Mouse (Mus musculus) forebrain, embryonic 11.5 days (tissue): ENCODE measurements around the gene Lrrc8d. TPM values are rescaled to one million over a fixed set of nuclear protein-coding genes. Genes with fewer than 3 reads are reported as not detected.
"Not testable (repeated sequence)": the region's sequence is repeated elsewhere in the genome, so short reads cannot be mapped to it uniquely, and the experiment has no call there.

ENCODE experiments used
- ATAC-seq: fragments of 200-750 bp; cut with Nextera tagmentation; replicated peaks from 2 replicates; pipeline ENCODE4 v1.8.0; 2017; ENCODE audit warnings: moderate TSS enrichment; ENCODE audit not compliant: low FRiP score
- DNase-seq: peaks from one replicate; pipeline ENCODE4 v3.0.0-alpha.2; 2017; ENCODE audit warnings: low spot score
- H3K27ac ChIP-seq: fragments of 300-500 bp; sonication (generic); 2 replicates; pipeline ENCODE4 v1.5.1; 2014; ENCODE audit warnings: low read depth, low read length
- H3K27me3 ChIP-seq: fragments of 300-500 bp; sonication (generic); 2 replicates; pipeline ENCODE4 v1.6.1; 2014; ENCODE audit warnings: mild to moderate bottlenecking, low read length, mixed read lengths; ENCODE audit not compliant: control insufficient read depth, insufficient read depth
- H3K36me3 ChIP-seq: fragments of 300-500 bp; sonication (generic); 2 replicates; pipeline ENCODE4 v1.6.1; 2014; ENCODE audit warnings: mild to moderate bottlenecking, low read length, moderate library complexity, mixed read lengths; ENCODE audit not compliant: control insufficient read depth, insufficient read depth
- H3K4me1 ChIP-seq: fragments of 300-500 bp; sonication (generic); replicated peaks from 2 replicates; pipeline ENCODE4 v1.6.1; 2014; ENCODE audit warnings: low read length, mixed read lengths; ENCODE audit not compliant: control insufficient read depth, insufficient read depth
- H3K4me2 ChIP-seq: fragments of 300-500 bp; sonication (generic); 2 replicates; pipeline ENCODE4 v1.6.1; 2014; ENCODE audit warnings: low read depth, mild to moderate bottlenecking, low read length, moderate library complexity, mixed read lengths; ENCODE audit not compliant: severe bottlenecking
- H3K4me3 ChIP-seq: fragments of 300-500 bp; sonication (generic); 2 replicates; pipeline ENCODE4 v1.5.1; 2014; ENCODE audit warnings: low read depth, low read length
- H3K9ac ChIP-seq: fragments of 300-500 bp; sonication (generic); 2 replicates; pipeline ENCODE4 v1.6.1; 2014; ENCODE audit warnings: low read length
- H3K9me3 ChIP-seq: fragments of 300-500 bp; sonication (generic); 2 replicates; pipeline ENCODE4 v1.6.1; 2016; ENCODE audit warnings: low read length, mixed read lengths; ENCODE audit not compliant: control insufficient read depth
- WGBS: fragments of 180-500 bp; shearing (Covaris S2); extraction: QIAGEN DNeasy Blood & Tissue Kit; methylation state at CpG from one replicate; pipeline ENCODE4 v1.1.7; 2014; 5-methylcytosine and 5-hydroxymethylcytosine counted together
- polyA plus RNA-seq: library from polyadenylated mRNA; unstranded; fragments of >200 nt; fragmentation: Nextera tagmentation; extraction: Ambion mirVana; gene quantifications from 2 replicates; pipeline ENCODE4 v1.2.1, GENCODE M21; 2014

The Lrrc8d gene
- polyA plus RNA-seq, 1 experiment from 2014 or later = 28.9 TPM

GRCm38 (mm10) chr5:105865110-105865628 lies 165.4 kb downstream of the Lrrc8d start:
- not testable (repeated sequence) for H3K27ac ChIP-seq, H3K4me3 ChIP-seq, H3K27me3 ChIP-seq, ATAC-seq, H3K4me2 ChIP-seq, DNase-seq, H3K4me1 ChIP-seq, H3K36me3 ChIP-seq, H3K9me3 ChIP-seq, H3K9ac ChIP-seq
- WGBS = 56% methylated on average over 5 of the region's 5 CpGs

- Histone ChIP-seq H3K4me1 (no peaks in the 10 kb centered on the region; the same call in 1 of the 2 replicates), H3K4me3 (no peak overlapping the region), H3K4me2 (no peak overlapping the region), H3K9me3 (no peaks in the 10 kb centered on the region), H3K9ac (no peak overlapping the region), H3K27ac (no peak overlapping the region), H3K36me3 (no peaks in the 10 kb centered on the region), H3K27me3 (no peaks in the 10 kb centered on the region)
- DNase-seq (no peak), ATAC-seq (no peak)
- 44% methylated on average over 4 of the region's 4 CpGs for WGBS
Measured at GRCm38 (mm10) chr5:105867427-105867826, 167.7 kb downstream of the Lrrc8d start.

GRCm38 (mm10) chr5:105867841-105868447 lies 168.2 kb downstream of the Lrrc8d start:
- H3K27me3 ChIP-seq = no peaks in the 10 kb centered on the region
- peak; percentile 71 for ATAC-seq
- no peak overlapping the region for H3K27ac ChIP-seq
- H3K4me3 ChIP-seq = no peak overlapping the region
- H3K4me1 ChIP-seq = no peaks in the 10 kb centered on the region; the same call in 1 of the 2 replicates
- DNase-seq = no peak
- H3K9me3 ChIP-seq = no peaks in the 10 kb centered on the region
- WGBS = 81% methylated on average over 16 of the region's 16 CpGs
- no peak overlapping the region for H3K4me2 ChIP-seq
- no peak overlapping the region for H3K9ac ChIP-seq
- H3K36me3 ChIP-seq = no peaks in the 10 kb centered on the region

GRCm38 (mm10) chr5:105868593-105868992 lies 168.8 kb downstream of the Lrrc8d start:
- 18% methylated on average over 3 of the region's 3 CpGs for WGBS
- Histone ChIP-seq H3K27ac (no peak overlapping the region), H3K9me3 (no peaks in the 10 kb centered on the region), H3K36me3 (no peaks in the 10 kb centered on the region), H3K4me2 (no peak overlapping the region), H3K27me3 (no peaks in the 10 kb centered on the region), H3K9ac (no peak overlapping the region), H3K4me1 (no peaks in the 10 kb centered on the region; the same call in 1 of the 2 replicates), H3K4me3 (no peak overlapping the region)
- peak; percentile 90 for DNase-seq
- peak; percentile 78 for ATAC-seq

- 89% methylated on average over 7 of the region's 7 CpGs for WGBS
- ATAC-seq (no peak), DNase-seq (no peak)
- no peak overlapping the region for H3K27ac ChIP-seq
- no peaks in the 10 kb centered on the region for H3K36me3 ChIP-seq
- no peak overlapping the region for H3K4me2 ChIP-seq
- H3K4me3 ChIP-seq = no peak overlapping the region
- H3K27me3 ChIP-seq = no peaks in the 10 kb centered on the region
- H3K9me3 ChIP-seq = no peaks in the 10 kb centered on the region
- H3K9ac ChIP-seq = no peak overlapping the region
- no peaks in the 10 kb centered on the region; the same call in 1 of the 2 replicates for H3K4me1 ChIP-seq
Measured at GRCm38 (mm10) chr5:105869739-105870138, 170.0 kb downstream of the Lrrc8d start.

GRCm38 (mm10) chr5:105871140-105871539 lies 171.4 kb downstream of the Lrrc8d start:
- Histone ChIP-seq H3K36me3 (no peaks in the 10 kb centered on the region), H3K27me3 (no peaks in the 10 kb centered on the region), H3K27ac (no peak overlapping the region), H3K9me3 (no peaks in the 10 kb centered on the region), H3K9ac (no peak overlapping the region), H3K4me3 (no peak overlapping the region), H3K4me1 (no peaks in the 10 kb centered on the region; the same call in 1 of the 2 replicates), H3K4me2 (no peak overlapping the region)
- WGBS = 66% methylated on average over 3 of the region's 3 CpGs
- no peak for DNase-seq
- no peak for ATAC-seq

- Histone ChIP-seq H3K4me1 (no peaks in the 10 kb centered on the region; the same call in 1 of the 2 replicates), H3K36me3 (no peaks in the 10 kb centered on the region), H3K27ac (no peak overlapping the region), H3K9me3 (no peaks in the 10 kb centered on the region), H3K4me3 (no peak overlapping the region), H3K27me3 (no peaks in the 10 kb centered on the region), H3K4me2 (no peak overlapping the region), H3K9ac (no peak overlapping the region)
- DNase-seq (no peak), ATAC-seq (no peak)
- 86% methylated on average over 8 of the region's 8 CpGs for WGBS
Measured at GRCm38 (mm10) chr5:105872176-105872575, 172.4 kb downstream of the Lrrc8d start.

- Histone ChIP-seq H3K4me1 (no peaks in the 10 kb centered on the region), H3K9ac (no peak overlapping the region), H3K9me3 (no peaks in the 10 kb centered on the region), H3K27me3 (no peaks in the 10 kb centered on the region), H3K36me3 (no peaks in the 10 kb centered on the region), H3K4me3 (no peak overlapping the region), H3K27ac (no peak overlapping the region), H3K4me2 (no peak overlapping the region)
- DNase-seq (no peak), ATAC-seq (no peak)
- 75% methylated on average over 7 of the region's 7 CpGs for WGBS
Measured at GRCm38 (mm10) chr5:105872916-105873315, 173.1 kb downstream of the Lrrc8d start.

GRCm38 (mm10) chr5:105873774-105874173 lies 174.0 kb downstream of the Lrrc8d start:
- Histone ChIP-seq H3K27ac (no peak overlapping the region), H3K4me3 (no peak overlapping the region), H3K36me3 (no peaks in the 10 kb centered on the region), H3K4me2 (no peak overlapping the region), H3K4me1 (no peaks in the 10 kb centered on the region; the same call in 1 of the 2 replicates), H3K27me3 (no peaks in the 10 kb centered on the region), H3K9ac (no peak overlapping the region), H3K9me3 (no peaks in the 10 kb centered on the region)
- DNase-seq (no peak), ATAC-seq (no peak)
- WGBS = 76% methylated on average over 3 of the region's 3 CpGs
